Comparison of ENCODE assay signal across 30 mouse cellular contexts in genomic region chr13:105165441-105165840, GRCm38 (mm10).
"Had no signal": no experiment of that assay in that cellular context is flagged by ENCODE, and none has a peak within 500 bp of the region (broad histone marks: within the 10 kb centered on the region; RNA-seq: fewer than 3 reads in every experiment).

No protein-coding gene starts in this region.

- H3K27ac ChIP-seq: left cerebral cortex, adult 2 months; limb, embryonic 10.5 days; limb, embryonic 12.5 days; limb, embryonic 13.5 days; limb, embryonic 15.5 days; liver, embryonic 12.5 days; liver, embryonic 13.5 days; liver, embryonic 14.5 days; liver, embryonic 15.5 days; macrophage; midbrain, embryonic 10.5 days; midbrain, embryonic 12.5 days; midbrain, embryonic 13.5 days; midbrain, embryonic 15.5 days; neural tube, embryonic 12.5 days had no signal

- H3K4me1 ChIP-seq: limb, embryonic 10.5 days; limb, embryonic 12.5 days; limb, embryonic 13.5 days; limb, embryonic 15.5 days; liver, embryonic 12.5 days; liver, embryonic 13.5 days; liver, embryonic 15.5 days; midbrain, embryonic 10.5 days; midbrain, embryonic 12.5 days; midbrain, embryonic 13.5 days; midbrain, embryonic 15.5 days; neural tube, embryonic 12.5 days had no signal

- H3K9me3 ChIP-seq: limb, embryonic 10.5 days; limb, embryonic 12.5 days; limb, embryonic 13.5 days; limb, embryonic 15.5 days; liver, embryonic 12.5 days; liver, embryonic 13.5 days; liver, embryonic 15.5 days; megakaryocyte, embryonic 14.5 days; midbrain, embryonic 10.5 days; midbrain, embryonic 12.5 days; midbrain, embryonic 13.5 days; midbrain, embryonic 15.5 days; neural tube, embryonic 12.5 days had no signal

- H3K27me3 ChIP-seq: limb, embryonic 12.5 days; limb, embryonic 13.5 days; limb, embryonic 15.5 days; liver, embryonic 12.5 days; liver, embryonic 13.5 days; liver, embryonic 15.5 days; megakaryocyte, embryonic 14.5 days; midbrain, embryonic 12.5 days; midbrain, embryonic 13.5 days; midbrain, embryonic 15.5 days; neural tube, embryonic 12.5 days had no signal

- H3K36me3 ChIP-seq: limb, embryonic 10.5 days; limb, embryonic 12.5 days; limb, embryonic 13.5 days; limb, embryonic 15.5 days; liver, embryonic 12.5 days; liver, embryonic 13.5 days; liver, embryonic 15.5 days; midbrain, embryonic 10.5 days; midbrain, embryonic 12.5 days; midbrain, embryonic 13.5 days; midbrain, embryonic 15.5 days; neural tube, embryonic 12.5 days had no signal

- H3K9ac ChIP-seq: limb, embryonic 12.5 days; limb, embryonic 13.5 days; limb, embryonic 15.5 days; liver, embryonic 12.5 days; liver, embryonic 13.5 days; liver, embryonic 14.5 days; liver, embryonic 15.5 days; liver, postnatal 0 days; midbrain, embryonic 12.5 days; midbrain, embryonic 13.5 days; midbrain, embryonic 15.5 days; neural tube, embryonic 12.5 days had no signal

- H3K4me3 ChIP-seq: left cerebral cortex, adult 2 months; limb, embryonic 10.5 days; limb, embryonic 12.5 days; limb, embryonic 13.5 days; limb, embryonic 15.5 days; liver, embryonic 12.5 days; liver, embryonic 13.5 days; liver, embryonic 15.5 days; megakaryocyte, embryonic 14.5 days; midbrain, embryonic 10.5 days; midbrain, embryonic 12.5 days; midbrain, embryonic 13.5 days; midbrain, embryonic 15.5 days; myocyte; neural tube, embryonic 12.5 days had no signal

- DNase-seq: layer of hippocampus, postnatal 36 days; left cerebral cortex, postnatal 4 days; liver; liver, embryonic 13.5 days; liver, postnatal 0 days; lung, adult 2 months; lung, postnatal 10 days; lung, postnatal 36 days; lung, postnatal 4 days; midbrain, embryonic 14.5 days had no signal

- H3K4me2 ChIP-seq: limb, embryonic 12.5 days; limb, embryonic 13.5 days; limb, embryonic 15.5 days; liver, embryonic 11.5 days; liver, embryonic 12.5 days; liver, embryonic 13.5 days; liver, embryonic 15.5 days; midbrain, embryonic 11.5 days; midbrain, embryonic 12.5 days; midbrain, embryonic 13.5 days; midbrain, embryonic 15.5 days; neural tube, embryonic 12.5 days had no signal

- ATAC-seq: liver, embryonic 12.5 days; liver, postnatal 0 days; lung, postnatal 0 days; midbrain, embryonic 13.5 days; midbrain, embryonic 15.5 days; midbrain, embryonic 16.5 days had no signal
